Mouse (Mus musculus) intestine, embryonic 14.5 days (tissue): ENCODE results near the gene Etv3. TPM values are rescaled to one million over a fixed set of nuclear protein-coding genes. Genes with fewer than 3 reads are reported as not detected.
"Not testable (repeated sequence)": the region's sequence is repeated elsewhere in the genome, so short reads cannot be mapped to it uniquely, and the experiment has no call there.

Source experiments
- ATAC-seq: fragments of 200-750 bp; cut with Nextera tagmentation; replicated peaks from 2 replicates; pipeline ENCODE4 v1.8.0; 2017; ENCODE audit warnings: low read depth, moderate number of reproducible peaks, moderate TSS enrichment, moderate library complexity; ENCODE audit not compliant: low FRiP score, low TSS enrichment
- DNase-seq: peaks from one replicate; pipeline ENCODE4 v3.0.0-alpha.2; 2018; ENCODE audit warnings: low spot score
- H3K27ac ChIP-seq: fragments of 300-500 bp; sonication (generic); 2 replicates; pipeline ENCODE4 v1.5.1; 2014; ENCODE audit warnings: low read depth, mild to moderate bottlenecking, control low read depth
- H3K27me3 ChIP-seq: fragments of 300-500 bp; sonication (generic); replicated peaks from 2 replicates; pipeline ENCODE4 v1.6.1; 2014; ENCODE audit warnings: low read length, control low read depth; ENCODE audit not compliant: control insufficient read depth, insufficient read depth
- H3K36me3 ChIP-seq: fragments of 300-500 bp; sonication (generic); 2 replicates; pipeline ENCODE4 v1.6.1; 2014; ENCODE audit warnings: low read length, control low read depth; ENCODE audit not compliant: control insufficient read depth, insufficient read depth
- H3K4me1 ChIP-seq: fragments of 300-500 bp; sonication (generic); replicated peaks from 2 replicates; pipeline ENCODE4 v1.6.1; 2014; ENCODE audit warnings: low read length, control low read depth, mixed read lengths; ENCODE audit not compliant: control insufficient read depth, insufficient read depth
- H3K4me2 ChIP-seq: fragments of 300-500 bp; sonication (generic); 2 replicates; pipeline ENCODE4 v1.6.1; 2014; ENCODE audit warnings: low read length
- H3K4me3 ChIP-seq: fragments of 300-500 bp; sonication (generic); 2 replicates; pipeline ENCODE4 v1.5.1; 2014; ENCODE audit warnings: low read depth, low read length, control low read depth, mixed read lengths
- H3K9ac ChIP-seq: fragments of 300-500 bp; sonication (generic); 2 replicates; pipeline ENCODE4 v1.6.1; 2014; ENCODE audit warnings: mild to moderate bottlenecking, low read length
- H3K9me3 ChIP-seq: fragments of 300-500 bp; sonication (generic); 2 replicates; pipeline ENCODE4 v1.6.1; 2016; ENCODE audit warnings: low read length, control low read depth; ENCODE audit not compliant: control insufficient read depth
- WGBS: fragments of 180-500 bp; shearing (Covaris S2); extraction: QIAGEN DNeasy Blood & Tissue Kit; methylation state at CpG from one replicate; pipeline ENCODE4 v1.1.7; 2014; 5-methylcytosine and 5-hydroxymethylcytosine counted together
- polyA plus RNA-seq: library from polyadenylated mRNA; unstranded; fragments of >200 nt; fragmentation: Nextera tagmentation; extraction: Ambion mirVana; gene quantifications from 2 replicates; pipeline ENCODE4 v1.2.1, GENCODE M21; 2014

Gene Etv3
- polyA plus RNA-seq, 1 experiment from 2014 or later = 10.5 TPM

DNA sequence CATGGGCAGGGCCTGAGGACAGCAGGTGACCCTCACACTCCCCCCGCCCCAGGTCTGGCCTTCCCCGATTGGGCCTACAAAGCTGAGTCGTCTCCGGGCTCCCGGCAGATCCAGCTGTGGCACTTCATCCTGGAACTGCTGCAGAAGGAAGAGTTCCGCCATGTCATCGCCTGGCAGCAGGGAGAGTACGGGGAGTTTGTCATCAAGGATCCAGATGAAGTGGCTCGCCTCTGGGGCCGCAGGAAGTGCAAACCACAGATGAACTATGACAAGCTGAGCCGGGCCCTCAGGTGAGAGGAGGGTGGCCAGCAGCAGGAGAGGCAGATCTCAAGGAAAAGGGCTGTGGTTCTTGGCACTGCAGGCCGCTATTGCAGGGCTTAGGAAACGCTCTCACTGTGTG lies 29.7 kb downstream of the Etv3 start:
- 82% methylated on average over 11 of the region's 13 CpGs for WGBS
- ATAC-seq, H3K27ac ChIP-seq, H3K4me2 ChIP-seq, H3K4me3 ChIP-seq, H3K27me3 ChIP-seq, DNase-seq, H3K9me3 ChIP-seq, H3K4me1 ChIP-seq, H3K36me3 ChIP-seq, H3K9ac ChIP-seq: not testable (repeated sequence)

DNA sequence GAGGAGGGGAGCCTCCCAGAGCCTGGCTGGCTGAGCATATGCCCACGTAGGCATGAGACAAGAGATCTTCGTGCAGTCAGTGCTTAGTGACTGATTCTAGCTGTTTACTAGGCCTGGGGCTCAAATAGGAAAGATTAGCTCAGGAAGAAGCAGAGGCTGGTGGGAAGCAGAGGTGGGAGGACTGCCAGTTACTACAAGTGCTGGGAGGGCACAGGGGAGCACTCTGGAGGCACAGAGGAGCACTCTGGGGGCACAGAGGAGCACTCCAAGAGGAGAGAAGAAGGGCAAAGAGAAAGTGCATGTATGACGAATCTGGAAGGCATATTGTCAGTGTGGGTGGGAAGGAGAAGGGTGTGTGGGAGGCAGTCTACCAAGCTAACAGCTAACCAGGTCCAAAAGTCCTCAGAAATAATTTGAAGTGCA lies 30.9 kb downstream of the Etv3 start:
- no peak for ATAC-seq
- H3K27me3 ChIP-seq = no peaks in the 10 kb centered on the region
- no peaks in the 10 kb centered on the region for H3K36me3 ChIP-seq
- H3K27ac ChIP-seq = no peak overlapping the region
- DNase-seq = no peak
- H3K9ac ChIP-seq = no peak overlapping the region
- H3K4me2 ChIP-seq = no peak overlapping the region
- no peaks in the 10 kb centered on the region for H3K4me1 ChIP-seq
- WGBS = 53% methylated on average over 3 of the region's 3 CpGs
- H3K9me3 ChIP-seq = no peaks in the 10 kb centered on the region
- H3K4me3 ChIP-seq = no peak overlapping the region

DNA sequence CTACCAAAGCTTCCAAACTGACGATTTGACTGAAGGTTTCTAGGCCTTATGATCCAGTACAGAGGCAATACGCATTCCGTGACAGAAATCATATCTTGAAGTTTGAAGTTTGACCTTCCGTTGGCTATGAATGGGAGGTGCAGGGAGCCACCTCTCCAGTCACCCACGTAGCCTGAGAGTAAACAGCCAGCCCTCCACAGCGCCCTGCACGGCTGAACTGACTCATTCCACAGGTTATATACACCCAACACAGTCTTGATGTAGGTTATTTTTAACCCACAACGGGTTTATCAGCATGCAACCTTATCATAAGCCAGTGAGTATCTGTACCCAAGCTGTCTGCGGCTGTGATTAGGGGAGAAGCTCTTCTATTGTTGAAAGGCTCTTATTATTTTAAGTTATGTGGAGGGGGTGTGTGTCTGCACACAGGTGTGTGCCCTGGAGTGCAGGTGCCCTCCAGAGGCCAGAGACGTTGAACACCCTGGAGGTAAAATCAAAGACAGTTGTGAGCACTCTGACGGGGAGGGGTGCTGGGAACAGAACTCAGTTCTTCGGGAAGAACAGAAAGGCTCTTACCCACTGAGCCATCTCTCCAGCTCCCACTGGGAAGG lies 31.6 kb downstream of the Etv3 start:
- ATAC-seq = peak; percentile 63
- Histone ChIP-seq H3K36me3 (no peaks in the 10 kb centered on the region), H3K4me3 (no peak overlapping the region), H3K4me2 (no peak overlapping the region), H3K9me3 (no peaks in the 10 kb centered on the region), H3K9ac (no peak overlapping the region), H3K4me1 (no peaks in the 10 kb centered on the region), H3K27me3 (no peaks in the 10 kb centered on the region), H3K27ac (no peak overlapping the region)
- no peak for DNase-seq
- WGBS = 68% methylated on average over 12 of the region's 12 CpGs

DNA sequence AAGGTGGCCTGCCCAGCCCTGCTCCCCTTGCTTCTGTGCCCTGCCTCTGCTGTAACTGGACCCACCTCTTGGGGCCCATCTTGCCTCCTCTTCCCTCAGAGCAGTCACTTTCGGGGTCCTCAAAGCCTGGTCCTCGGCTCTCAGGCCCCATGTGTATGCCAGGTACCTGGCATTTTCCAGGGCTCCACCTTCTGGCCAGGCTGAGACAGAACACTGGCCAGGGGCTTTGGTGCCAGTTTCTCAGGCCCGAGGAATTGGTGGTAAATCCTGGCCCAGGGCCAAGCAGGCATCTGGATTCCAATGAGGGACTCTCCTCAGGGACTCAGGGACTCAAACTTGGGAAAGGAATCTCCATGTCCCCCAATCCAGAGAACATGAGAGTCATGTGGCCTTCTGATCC lies 34.9 kb downstream of the Etv3 start:
- H3K9me3 ChIP-seq = no peaks in the 10 kb centered on the region
- no peak overlapping the region for H3K9ac ChIP-seq
- H3K27me3 ChIP-seq = no peaks in the 10 kb centered on the region
- H3K4me2 ChIP-seq = no peak overlapping the region
- DNase-seq (no peak), ATAC-seq (no peak)
- no peak overlapping the region for H3K4me3 ChIP-seq
- H3K27ac ChIP-seq = no peak overlapping the region
- no peaks in the 10 kb centered on the region for H3K4me1 ChIP-seq
- WGBS = 64% methylated on average over 3 of the region's 3 CpGs
- H3K36me3 ChIP-seq = no peaks in the 10 kb centered on the region

DNA sequence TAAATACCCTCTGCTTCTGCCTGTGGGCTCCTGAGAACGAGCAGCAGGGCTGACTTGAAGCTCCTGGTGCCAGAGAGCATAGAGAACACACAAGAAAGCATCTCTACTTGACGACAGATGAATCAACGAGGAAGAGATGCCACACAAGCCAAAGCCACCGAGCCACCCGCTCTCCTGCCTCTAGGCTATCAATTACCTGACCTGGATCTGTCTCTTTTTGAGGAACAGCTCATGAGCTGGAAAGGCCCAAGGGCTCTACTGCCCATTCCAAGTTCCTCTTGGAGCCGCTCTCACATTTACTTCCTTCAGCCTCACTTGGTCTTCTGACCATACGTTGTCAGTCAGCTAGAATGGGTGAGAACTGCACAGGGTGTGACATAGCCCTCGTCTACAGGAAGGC lies 36.2 kb downstream of the Etv3 start:
- H3K4me1 ChIP-seq = peaks cover 11% of the 10 kb centered on the region; the same call in 1 of the 2 replicates
- H3K36me3 ChIP-seq = no peaks in the 10 kb centered on the region
- no peak overlapping the region for H3K9ac ChIP-seq
- DNase-seq = no peak
- WGBS = 78% methylated on average over 8 of the region's 8 CpGs
- no peak for ATAC-seq
- no peaks in the 10 kb centered on the region for H3K27me3 ChIP-seq
- no peak overlapping the region for H3K4me2 ChIP-seq
- H3K9me3 ChIP-seq = no peaks in the 10 kb centered on the region
- no peak overlapping the region for H3K4me3 ChIP-seq
- no peak overlapping the region for H3K27ac ChIP-seq

DNA sequence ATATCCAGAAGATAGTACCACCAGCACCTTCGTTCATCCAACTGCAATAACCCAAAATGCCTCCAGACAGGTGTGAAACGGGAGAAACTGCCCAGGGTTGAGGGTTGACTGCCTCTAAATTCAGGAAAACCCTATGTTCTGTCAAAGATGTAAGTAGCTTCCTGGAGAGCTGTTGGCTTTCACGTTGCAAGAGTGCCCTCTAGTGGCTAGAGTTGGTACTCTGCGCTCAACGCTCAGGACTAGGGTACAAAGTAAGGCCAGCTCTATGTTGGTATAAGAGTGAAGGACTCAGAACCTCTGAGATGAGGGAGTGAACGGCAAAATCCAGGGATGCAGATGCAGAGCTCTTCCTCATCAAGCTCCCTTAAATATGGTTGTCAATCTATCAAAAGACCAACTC lies 37.2 kb downstream of the Etv3 start:
- Histone ChIP-seq H3K4me3 (no peak overlapping the region), H3K4me2 (no peak overlapping the region), H3K9me3 (no peaks in the 10 kb centered on the region), H3K36me3 (no peaks in the 10 kb centered on the region), H3K4me1 (peaks cover 13% of the 10 kb centered on the region; the same call in 1 of the 2 replicates), H3K27ac (no peak overlapping the region), H3K9ac (no peak overlapping the region), H3K27me3 (no peaks in the 10 kb centered on the region)
- 6% methylated on average over 6 of the region's 6 CpGs for WGBS
- peak; percentile 97 for DNase-seq
- no peak; the same call in 1 of the 2 replicates for ATAC-seq

DNA sequence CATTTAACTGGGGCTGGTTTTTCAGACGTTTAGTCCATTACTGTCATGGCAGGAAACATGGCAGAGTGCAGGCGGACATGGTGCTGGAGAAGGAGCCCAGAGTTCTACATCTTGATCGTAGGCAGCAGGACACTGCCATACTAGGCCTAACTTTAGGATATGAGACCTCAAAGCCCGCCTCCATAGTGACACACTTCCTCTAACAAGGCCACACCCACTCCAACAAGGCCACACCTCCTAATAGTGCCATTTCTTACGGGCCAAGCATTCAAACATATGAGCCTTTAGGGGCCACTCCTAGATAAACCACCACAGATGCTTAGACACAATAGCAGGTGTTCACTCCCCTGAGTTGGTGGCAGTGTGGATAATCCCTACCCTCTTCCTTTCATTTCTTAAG lies 38.3 kb downstream of the Etv3 start:
- Histone ChIP-seq H3K9me3 (no peaks in the 10 kb centered on the region), H3K36me3 (no peaks in the 10 kb centered on the region), H3K4me2 (no peak overlapping the region), H3K4me1 (peaks cover 13% of the 10 kb centered on the region; the same call in 1 of the 2 replicates), H3K27me3 (no peaks in the 10 kb centered on the region), H3K27ac (no peak overlapping the region), H3K4me3 (no peak overlapping the region), H3K9ac (no peak overlapping the region)
- no peak for DNase-seq
- no peak for ATAC-seq
- WGBS = 80% methylated on average over 5 of the region's 5 CpGs

- ATAC-seq = no peak
- Histone ChIP-seq H3K9me3 (no peaks in the 10 kb centered on the region), H3K9ac (no peak overlapping the region), H3K4me2 (peak overlapping the region; percentile 31), H3K27ac (peak overlapping the region; percentile 54), H3K36me3 (no peaks in the 10 kb centered on the region), H3K4me3 (no peak overlapping the region), H3K27me3 (no peaks in the 10 kb centered on the region), H3K4me1 (peaks cover 13% of the 10 kb centered on the region; the same call in 1 of the 2 replicates)
- DNase-seq = no peak
- WGBS = 75% methylated on average over 6 of the region's 6 CpGs
Observed at GRCm38 (mm10) chr3:87565623-87566022, 40.4 kb downstream of the Etv3 start.

DNA sequence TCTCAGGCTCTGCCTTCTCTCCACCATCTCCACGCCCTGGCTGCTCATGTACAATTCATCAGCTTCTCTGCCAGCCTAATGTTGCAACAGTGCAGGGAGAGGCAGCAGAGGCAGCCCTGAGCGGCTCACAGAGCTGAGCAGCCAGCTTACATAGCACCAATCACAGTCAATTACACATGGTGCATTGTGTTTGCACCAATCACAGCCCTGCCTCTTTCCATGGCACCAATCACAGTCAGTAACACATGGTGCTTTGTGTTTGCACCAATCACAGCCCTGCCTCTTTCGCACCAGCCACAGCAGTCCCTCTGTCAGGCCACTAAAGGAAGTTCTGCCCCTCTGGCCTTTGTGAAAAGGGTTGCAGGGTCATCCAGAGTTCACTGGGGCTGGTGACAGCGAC lies 40.9 kb downstream of the Etv3 start:
- H3K4me3 ChIP-seq = no peak overlapping the region; the same call in 1 of the 2 replicates
- 5% methylated on average over 4 of the region's 4 CpGs for WGBS
- ATAC-seq = peak; percentile 96
- peaks cover 13% of the 10 kb centered on the region; the same call in 1 of the 2 replicates for H3K4me1 ChIP-seq
- H3K36me3 ChIP-seq = no peaks in the 10 kb centered on the region
- no peak overlapping the region for H3K9ac ChIP-seq
- H3K9me3 ChIP-seq = no peaks in the 10 kb centered on the region
- peak overlapping the region; percentile 31 for H3K4me2 ChIP-seq
- no peaks in the 10 kb centered on the region for H3K27me3 ChIP-seq
- peak; percentile 74 for DNase-seq
- H3K27ac ChIP-seq = peak overlapping the region; percentile 54
